Mouse (Mus musculus): ENCODE results near the gene Ulk4. TPM values are rescaled to one million over a fixed set of nuclear protein-coding genes. Genes with fewer than 3 reads are reported as not detected.

Gene Ulk4
- total RNA-seq, 2 experiments from 2014 or later = 8.1 to 8.8 TPM

GRCm38 (mm10) chr9:121301041-121301920, 24.3 kb upstream of the Ulk4 start:
- DNase-seq (ENCODE audit: low spot score in 2 of 2) = no peak

GRCm38 (mm10) chr9:121299976-121300570, 23.1 kb upstream of the Ulk4 start:
- DNase-seq (ENCODE audit: low spot score in 2 of 2) = no peak

GRCm38 (mm10) chr9:121299223-121299755, 22.3 kb upstream of the Ulk4 start:
- no peak for DNase-seq (ENCODE audit: low spot score in 2 of 2)

- DNase-seq (ENCODE audit: low spot score in 2 of 2) = no peak
Measured at GRCm38 (mm10) chr9:121298411-121299091, 21.6 kb upstream of the Ulk4 start.

- DNase-seq (ENCODE audit: low spot score in 2 of 2) = no peak
Measured at GRCm38 (mm10) chr9:121298065-121298398, 21.0 kb upstream of the Ulk4 start.

GRCm38 (mm10) chr9:121297171-121298064, 20.4 kb upstream of the Ulk4 start, which contains the start of gene Trak1:
Gene Trak1, plus strand, starts transcription at chr9:121297502.
- peak; percentile 48 to 64 for DNase-seq (ENCODE audit: low spot score in 2 of 2)

GRCm38 (mm10) chr9:121295221-121295620, 18.2 kb upstream of the Ulk4 start:
- DNase-seq (ENCODE audit: low spot score in 2 of 2) = no peak

- DNase-seq (ENCODE audit: low spot score in 2 of 2) = no peak
Measured at GRCm38 (mm10) chr9:121293187-121293586, 16.2 kb upstream of the Ulk4 start.

- DNase-seq (ENCODE audit: low spot score in 2 of 2) = no peak
Measured at GRCm38 (mm10) chr9:121291275-121291674, 14.3 kb upstream of the Ulk4 start.

GRCm38 (mm10) chr9:121286325-121286901, 9.4 kb upstream of the Ulk4 start:
- no peak for DNase-seq (ENCODE audit: low spot score in 2 of 2)

GRCm38 (mm10) chr9:121285341-121286324, 8.6 kb upstream of the Ulk4 start:
- peak; percentile 27 to 45 for DNase-seq (ENCODE audit: low spot score in 2 of 2)

GRCm38 (mm10) chr9:121284422-121284821, 7.4 kb upstream of the Ulk4 start:
- DNase-seq (ENCODE audit: low spot score in 2 of 2) = no peak

GRCm38 (mm10) chr9:121283620-121284185, 6.7 kb upstream of the Ulk4 start:
- DNase-seq (ENCODE audit: low spot score in 2 of 2) = no peak

GRCm38 (mm10) chr9:121281891-121282290, 4.9 kb upstream of the Ulk4 start:
- DNase-seq (ENCODE audit: low spot score in 2 of 2) = no peak

GRCm38 (mm10) chr9:121279216-121279615, 2.2 kb upstream of the Ulk4 start:
- no peak for DNase-seq (ENCODE audit: low spot score in 2 of 2)

GRCm38 (mm10) chr9:121276745-121277117, 266 bp downstream of the Ulk4 start:
- DNase-seq (ENCODE audit: low spot score in 2 of 2) = no peak

GRCm38 (mm10) chr9:121271561-121271960, 5.4 kb downstream of the Ulk4 start:
- DNase-seq (ENCODE audit: low spot score in 2 of 2) = no peak

- no peak for DNase-seq (ENCODE audit: low spot score in 2 of 2)
Measured at GRCm38 (mm10) chr9:121271149-121271548, 5.8 kb downstream of the Ulk4 start.

GRCm38 (mm10) chr9:121265307-121265706, 11.7 kb downstream of the Ulk4 start:
- DNase-seq (ENCODE audit: low spot score in 2 of 2) = no peak

Data from left cerebral cortex, adult 18-20 months (tissue).